Mouse (Mus musculus) spleen, adult 2 months (tissue): ENCODE data around the gene Hcrt.

Experiments
- CTCF ChIP-seq: fragments of 200-500 bp; IDR thresholded peaks from 2 replicates; pipeline ENCODE4 v1.5.1; 2011; ENCODE audit warnings: mild to moderate bottlenecking, inconsistent platforms; ENCODE audit not compliant: insufficient read depth, insufficient read length, insufficient replicate concordance; ENCODE audit errors: extremely low read depth
- POLR2A ChIP-seq: fragments of 200-500 bp; IDR thresholded peaks from 2 replicates; pipeline ENCODE4 v1.6.1; 2011; ENCODE audit warnings: low read depth, low read length, inconsistent platforms

DNA sequence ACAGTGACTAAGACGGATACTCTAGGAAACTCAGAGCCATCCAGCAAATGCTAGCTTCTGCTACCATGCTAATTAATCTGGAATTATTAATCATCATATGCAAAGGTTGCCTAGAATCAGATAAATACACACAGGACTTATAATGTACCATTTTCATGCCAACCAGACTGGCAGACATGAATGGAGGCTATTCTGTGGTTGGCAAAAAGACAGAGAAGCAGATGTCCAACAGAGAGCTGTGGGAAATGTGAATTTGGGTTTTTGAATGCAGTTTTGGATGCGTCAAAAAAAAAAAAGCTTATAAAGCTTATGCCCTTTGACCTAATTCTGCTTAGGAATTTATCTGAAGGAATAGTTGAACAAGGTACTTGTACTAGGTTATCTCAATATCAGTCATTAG is 23.0 kb upstream of the Hcrt start:
- TF ChIP-seq POLR2A, result no peak
- TF ChIP-seq CTCF, result no peak
